Mouse (Mus musculus) kidney, embryonic 16.5 days (tissue): ENCODE measurements at regions not wholly inside any gene's neighbourhood (a gene's known extent, or its start where the extent isn't known, plus 50 kb on each side); places are given as distances from the start of the nearest gene placed in this dataset.
A peak's percentile ranks its signal among the peaks of the same experiment; 100 is the strongest.

Source experiments
- ATAC-seq: fragments of 200-750 bp; cut with Nextera tagmentation; 2 replicates; pipeline ENCODE4 v1.8.0; 2017; ENCODE audit warnings: moderate TSS enrichment; ENCODE audit not compliant: low FRiP score, low TSS enrichment
- H3K27ac ChIP-seq: fragments of 300-500 bp; sonication (generic); 2 replicates; pipeline ENCODE4 v1.5.1; 2014; ENCODE audit warnings: low read length
- H3K27me3 ChIP-seq: fragments of 300-500 bp; sonication (generic); 2 replicates; pipeline ENCODE4 v1.6.1; 2014; ENCODE audit warnings: low read length, control low read depth, mixed read lengths; ENCODE audit not compliant: insufficient read depth
- H3K36me3 ChIP-seq: fragments of 300-500 bp; sonication (generic); 2 replicates; pipeline ENCODE4 v1.6.1; 2014; ENCODE audit warnings: low read length, control low read depth, mixed read lengths; ENCODE audit not compliant: insufficient read depth
- H3K4me1 ChIP-seq: fragments of 300-500 bp; sonication (generic); 2 replicates; pipeline ENCODE4 v1.6.1; 2014; ENCODE audit warnings: low read length, control low read depth, mixed read lengths; ENCODE audit not compliant: insufficient read depth
- H3K4me2 ChIP-seq: fragments of 300-500 bp; sonication (generic); replicated peaks from 2 replicates; pipeline ENCODE4 v1.6.1; 2014; ENCODE audit warnings: low read depth, low read length
- H3K4me3 ChIP-seq: fragments of 300-500 bp; sonication (generic); 2 replicates; pipeline ENCODE4 v1.5.1; 2014; ENCODE audit warnings: mild to moderate bottlenecking, low read length
- H3K9ac ChIP-seq: fragments of 300-500 bp; sonication (generic); replicated peaks from 2 replicates; pipeline ENCODE4 v1.6.1; 2014; ENCODE audit warnings: low read length
- H3K9me3 ChIP-seq: fragments of 300-500 bp; sonication (generic); 2 replicates; pipeline ENCODE4 v1.6.1; 2016; ENCODE audit warnings: low read length, control low read depth
- WGBS: fragments of 180-500 bp; shearing (Covaris S2); extraction: QIAGEN DNeasy Blood & Tissue Kit; methylation state at CpG from one replicate; pipeline ENCODE4 v1.1.7; 2014; 5-methylcytosine and 5-hydroxymethylcytosine counted together

DNA sequence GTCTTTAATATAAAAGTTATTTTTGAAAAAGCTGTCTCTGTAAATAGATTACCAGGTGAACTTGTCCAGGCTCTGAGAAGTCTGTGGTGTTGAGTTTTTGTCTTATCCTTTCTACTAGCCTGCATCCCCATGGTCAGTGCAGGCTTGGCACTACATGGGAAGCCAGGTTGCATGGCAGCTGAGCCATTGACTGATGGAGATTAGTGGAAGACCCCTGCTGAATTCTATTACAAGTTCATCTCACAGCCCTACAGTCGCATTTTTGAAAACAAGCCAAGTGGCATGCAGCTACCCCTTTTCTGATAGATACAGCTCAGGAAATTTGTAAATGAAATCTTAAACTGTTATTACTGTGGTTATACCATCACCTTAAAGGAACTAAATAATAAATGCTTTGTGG is 101.2 kb upstream of the Fam184a start:
- Histone ChIP-seq H3K4me1 (no peaks in the 10 kb centered on the region), H3K36me3 (no peaks in the 10 kb centered on the region), H3K27me3 (no peaks in the 10 kb centered on the region), H3K27ac (no peak overlapping the region), H3K9me3 (no peaks in the 10 kb centered on the region), H3K9ac (no peak overlapping the region), H3K4me2 (no peak overlapping the region), H3K4me3 (no peak overlapping the region)
- 81% methylated on average over 1 of the region's 1 CpGs for WGBS
- no peak for ATAC-seq

GRCm38 (mm10) chr10:53850568-53850967 is 99.6 kb upstream of the Fam184a start:
- H3K4me3 ChIP-seq = no peak overlapping the region
- H3K4me2 ChIP-seq = no peak overlapping the region
- H3K9me3 ChIP-seq = no peaks in the 10 kb centered on the region
- 66% methylated on average over 4 of the region's 4 CpGs for WGBS
- no peak overlapping the region for H3K27ac ChIP-seq
- no peaks in the 10 kb centered on the region for H3K27me3 ChIP-seq
- H3K36me3 ChIP-seq = no peaks in the 10 kb centered on the region
- H3K4me1 ChIP-seq = no peaks in the 10 kb centered on the region
- no peak for ATAC-seq
- H3K9ac ChIP-seq = no peak overlapping the region

DNA sequence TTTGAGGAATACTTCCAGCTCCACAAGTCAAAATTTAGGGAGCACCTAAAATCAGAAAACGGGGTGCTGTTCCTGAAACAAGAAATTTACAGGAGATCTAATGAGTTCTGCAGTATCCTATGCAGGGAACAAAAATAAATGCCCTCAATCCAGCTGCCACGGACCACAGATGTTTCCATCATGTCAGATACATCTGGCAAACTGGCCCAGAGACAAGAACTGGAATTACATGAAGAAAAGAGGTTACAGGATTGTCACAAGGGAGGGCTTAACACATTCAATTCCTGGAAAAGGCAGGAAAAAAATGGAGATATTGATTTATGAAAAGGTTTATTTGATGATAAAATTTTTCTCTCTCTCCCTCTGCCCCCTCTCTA is 62.3 kb upstream of the Fam184a start:
- Histone ChIP-seq H3K36me3 (no peaks in the 10 kb centered on the region), H3K4me3 (no peak overlapping the region), H3K27me3 (no peaks in the 10 kb centered on the region), H3K27ac (no peak overlapping the region), H3K9me3 (no peaks in the 10 kb centered on the region), H3K4me1 (no peaks in the 10 kb centered on the region), H3K4me2 (no peak overlapping the region), H3K9ac (no peak overlapping the region)
- 74% methylated on average over 2 of the region's 2 CpGs for WGBS
- ATAC-seq = no peak

- Histone ChIP-seq H3K27ac (no peak overlapping the region), H3K4me1 (no peaks in the 10 kb centered on the region), H3K36me3 (no peaks in the 10 kb centered on the region), H3K27me3 (no peaks in the 10 kb centered on the region), H3K9ac (no peak overlapping the region), H3K4me2 (no peak overlapping the region), H3K4me3 (no peak overlapping the region), H3K9me3 (no peaks in the 10 kb centered on the region)
- no peak for ATAC-seq
- 29% methylated on average over 7 of the region's 7 CpGs for WGBS
Observed at GRCm38 (mm10) chr10:53812597-53813243, 61.8 kb upstream of the Fam184a start.

DNA sequence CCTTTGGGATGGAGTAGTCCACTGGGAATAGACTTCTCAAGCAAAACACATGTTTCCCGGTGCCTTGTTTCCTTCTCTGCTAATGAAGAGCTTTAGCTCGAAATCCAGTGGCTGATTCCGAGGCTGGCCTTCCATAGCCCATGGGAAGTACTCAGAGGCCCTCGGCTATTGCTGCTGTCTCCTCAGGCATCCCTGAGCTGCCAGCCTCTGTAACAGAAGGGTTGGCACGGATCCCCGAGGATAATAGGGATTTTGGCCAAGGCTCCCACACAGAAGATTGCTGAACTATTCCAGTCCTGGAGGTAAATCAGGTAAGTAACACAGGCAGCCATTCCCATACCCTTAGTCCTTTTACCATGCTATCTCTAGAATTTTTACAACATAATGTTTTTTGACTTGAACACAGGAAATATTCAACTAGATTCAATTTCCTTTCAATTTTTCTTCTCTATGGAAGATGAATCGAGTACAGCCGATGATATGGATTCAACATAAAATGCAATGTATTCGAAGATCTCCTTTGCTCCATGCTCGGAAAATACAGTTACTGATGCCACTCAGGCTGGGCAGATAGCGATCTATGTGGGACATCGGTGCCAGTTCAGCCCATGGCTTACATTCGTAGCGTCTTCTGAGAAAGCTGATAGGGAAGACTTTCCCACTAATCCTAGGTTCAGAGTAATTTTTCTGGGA is 61.1 kb upstream of the Fam184a start:
- no peak overlapping the region for H3K4me2 ChIP-seq
- 78% methylated on average over 14 of the region's 14 CpGs for WGBS
- no peak overlapping the region for H3K9ac ChIP-seq
- H3K4me3 ChIP-seq = no peak overlapping the region
- H3K9me3 ChIP-seq = no peaks in the 10 kb centered on the region
- H3K36me3 ChIP-seq = no peaks in the 10 kb centered on the region
- no peak for ATAC-seq
- H3K27me3 ChIP-seq = no peaks in the 10 kb centered on the region
- no peak overlapping the region for H3K27ac ChIP-seq
- no peaks in the 10 kb centered on the region for H3K4me1 ChIP-seq

DNA sequence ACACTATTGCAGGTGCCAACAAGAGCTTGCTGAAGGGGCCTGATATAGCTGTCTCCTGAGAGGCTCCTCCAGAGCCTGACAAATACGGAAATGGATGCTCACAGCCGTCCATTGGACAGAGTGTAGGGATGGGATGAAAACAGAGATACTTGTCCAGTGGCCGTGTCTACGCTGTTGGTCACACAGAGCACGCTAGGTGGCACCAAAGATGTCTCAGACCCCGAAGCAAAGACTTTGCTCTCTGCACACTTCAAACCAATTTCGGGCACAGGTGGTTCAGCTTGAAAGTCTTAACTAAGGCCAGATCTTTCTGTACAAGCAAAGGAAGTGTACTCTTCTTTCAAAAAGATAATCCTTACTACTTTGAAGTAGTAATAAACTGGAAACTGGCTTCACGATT is 55.8 kb upstream of the Fam184a start:
- Histone ChIP-seq H3K4me1 (no peaks in the 10 kb centered on the region), H3K4me3 (no peak overlapping the region), H3K27ac (no peak overlapping the region), H3K4me2 (no peak overlapping the region), H3K9me3 (no peaks in the 10 kb centered on the region), H3K27me3 (no peaks in the 10 kb centered on the region), H3K36me3 (no peaks in the 10 kb centered on the region), H3K9ac (no peak overlapping the region)
- ATAC-seq = no peak
- 57% methylated on average over 8 of the region's 8 CpGs for WGBS

DNA sequence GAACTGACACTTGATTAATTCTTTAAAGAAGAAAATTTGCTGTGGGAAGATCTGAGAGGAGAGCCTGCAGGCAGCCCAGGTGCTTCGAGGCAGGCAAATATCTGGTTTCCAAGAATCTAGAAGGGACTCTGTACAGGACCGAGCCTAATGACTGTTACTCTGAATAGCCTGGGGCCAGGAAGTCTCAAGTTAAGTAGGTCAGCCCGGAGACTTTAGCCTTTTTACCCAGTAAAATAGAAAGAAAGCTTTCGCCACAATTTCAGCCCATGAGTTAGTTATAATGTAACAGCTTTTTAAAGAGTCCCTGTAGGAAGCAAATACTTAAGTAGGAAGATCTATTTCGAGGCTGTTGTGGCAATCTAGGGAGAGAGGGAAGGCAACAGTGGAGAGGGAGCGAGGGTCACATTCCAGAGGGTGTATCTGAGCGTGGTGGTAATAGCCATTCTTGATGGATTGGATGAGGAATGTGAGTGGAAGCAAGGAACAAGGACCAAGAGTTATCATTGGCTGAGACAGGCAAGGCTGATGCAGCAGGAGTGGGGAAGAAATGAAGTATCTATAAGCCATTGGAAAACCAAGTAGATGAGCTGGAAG is 50.2 kb upstream of the Fam184a start:
- Histone ChIP-seq H3K9me3 (no peaks in the 10 kb centered on the region), H3K27me3 (no peaks in the 10 kb centered on the region), H3K36me3 (no peaks in the 10 kb centered on the region), H3K4me3 (no peak overlapping the region), H3K27ac (peak overlapping the region; percentile 24; the same call in 1 of the 2 replicates), H3K4me2 (no peak overlapping the region), H3K9ac (no peak overlapping the region), H3K4me1 (0 out of 2 replicates have a peak, but pooled peaks cover 5% of the 10 kb centered on the region)
- peak; percentile 65 for ATAC-seq
- 42% methylated on average over 7 of the region's 7 CpGs for WGBS
